Mouse (Mus musculus) megakaryocyte, embryonic 14.5 days (primary cell): ENCODE data around the gene Cdh20.

ENCODE experiments used
- FLI1 ChIP-seq: IDR thresholded peaks from 2 replicates; pipeline ENCODE4 v1.6.1; 2012; ENCODE audit warnings: low read length, inconsistent platforms, mixed read lengths
- GATA1 ChIP-seq: IDR thresholded peaks from 3 replicates; pipeline ENCODE4 v1.6.1; 2012; ENCODE audit warnings: mixed read lengths, low read length, inconsistent platforms, borderline replicate concordance

GRCm38 (mm10) chr1:104980273-104980672, 211.9 kb downstream of the Cdh20 start:
- no peak for TF ChIP-seq GATA1
- no peak for TF ChIP-seq FLI1
